Mouse (Mus musculus) kidney, postnatal 0 days (tissue): Measurements from ENCODE around the gene Sstr4. TPM values are rescaled to one million over a fixed set of nuclear protein-coding genes. Genes with fewer than 3 reads are reported as not detected.
A peak's percentile ranks its signal among the peaks of the same experiment; 100 is the strongest.

ENCODE experiments used
- ATAC-seq: fragments of 200-750 bp; cut with Nextera tagmentation; replicated peaks from 2 replicates; pipeline ENCODE4 v1.8.0; 2017; ENCODE audit warnings: low read depth, moderate number of reproducible peaks, moderate TSS enrichment, moderate library complexity; ENCODE audit not compliant: low FRiP score
- DNase-seq: peaks from one replicate; pipeline ENCODE4 v3.0.0-alpha.2; 2016; ENCODE audit warnings: low spot score
- H3K27ac ChIP-seq: fragments of 300-500 bp; sonication (generic); 2 replicates; pipeline ENCODE4 v1.5.1; 2014; ENCODE audit warnings: mild to moderate bottlenecking
- H3K27me3 ChIP-seq: fragments of 300-500 bp; sonication (generic); 2 replicates; pipeline ENCODE4 v1.6.1; 2014; ENCODE audit warnings: low read length, mixed read lengths; ENCODE audit not compliant: insufficient read depth
- H3K36me3 ChIP-seq: fragments of 300-500 bp; sonication (generic); 2 replicates; pipeline ENCODE4 v1.6.1; 2014; ENCODE audit warnings: low read length, mixed read lengths; ENCODE audit not compliant: insufficient read depth
- H3K4me1 ChIP-seq: fragments of 300-500 bp; sonication (generic); replicated peaks from 2 replicates; pipeline ENCODE4 v1.6.1; 2014; ENCODE audit warnings: antibody characterized with exemption, low read length, mixed read lengths; ENCODE audit not compliant: insufficient read depth
- H3K4me2 ChIP-seq: fragments of 300-500 bp; sonication (generic); 2 replicates; pipeline ENCODE4 v1.6.1; 2014; ENCODE audit warnings: mild to moderate bottlenecking, low read length, moderate library complexity, mixed read lengths
- H3K4me3 ChIP-seq: fragments of 300-500 bp; sonication (generic); replicated peaks from 2 replicates; pipeline ENCODE4 v1.5.1; 2014; ENCODE audit warnings: low read depth, low read length
- H3K9ac ChIP-seq: fragments of 300-500 bp; sonication (generic); 2 replicates; pipeline ENCODE4 v1.6.1; 2014; ENCODE audit warnings: low read depth, low read length
- H3K9me3 ChIP-seq: fragments of 300-500 bp; sonication (generic); replicated peaks from 2 replicates; pipeline ENCODE4 v1.6.1; 2016; ENCODE audit warnings: low read length, inconsistent platforms, mixed read lengths
- CTCF ChIP-seq: IDR thresholded peaks from 2 replicates; pipeline ENCODE4 v1.5.1; 2016; ENCODE audit warnings: antibody characterized with exemption, low read depth, mild to moderate bottlenecking, moderate library complexity
- WGBS: fragments of 180-500 bp; shearing (Covaris S2); extraction: QIAGEN DNeasy Blood & Tissue Kit; methylation state at CpG from one replicate; pipeline ENCODE4 v1.1.7; 2014; 5-methylcytosine and 5-hydroxymethylcytosine counted together
- polyA plus RNA-seq: library from polyadenylated mRNA; unstranded; fragments of >200 nt; fragmentation: Nextera tagmentation; extraction: Ambion mirVana; gene quantifications from 2 replicates; pipeline ENCODE4 v1.2.1, GENCODE M21; 2015

The Sstr4 gene
- polyA plus RNA-seq, 1 experiment from 2014 or later: 0.16 TPM

- ATAC-seq (peak; percentile 8; the same call in 1 of the 2 replicates), DNase-seq (no peak)
- TF ChIP-seq CTCF: no peak
- Histone ChIP-seq H3K9me3 (no peaks in the 10 kb centered on the region), H3K4me2 (peak overlapping the region; percentile 69), H3K4me3 (no peak overlapping the region), H3K9ac (no peak overlapping the region), H3K4me1 (peaks cover 19% of the 10 kb centered on the region), H3K36me3 (no peaks in the 10 kb centered on the region), H3K27me3 (peaks cover 14% of the 10 kb centered on the region), H3K27ac (no peak overlapping the region)
- WGBS: 17% methylated on average over 6 of the region's 6 CpGs
These were observed 13.6 kb downstream of the Sstr4 start for GRCm38 (mm10) chr2:148408761-148409120.

GRCm38 (mm10) chr2:148409141-148409540, 14.0 kb downstream of the Sstr4 start:
- Histone ChIP-seq H3K9me3 (no peaks in the 10 kb centered on the region), H3K4me2 (no peak overlapping the region), H3K27me3 (peaks cover 14% of the 10 kb centered on the region), H3K9ac (no peak overlapping the region), H3K36me3 (no peaks in the 10 kb centered on the region), H3K27ac (no peak overlapping the region), H3K4me3 (no peak overlapping the region), H3K4me1 (peaks cover 19% of the 10 kb centered on the region)
- WGBS: 24% methylated on average over 9 of the region's 9 CpGs
- DNase-seq (peak; percentile 90), ATAC-seq (peak; percentile 87)
- peak; percentile 88 for TF ChIP-seq CTCF

GRCm38 (mm10) chr2:148409821-148410220, 14.7 kb downstream of the Sstr4 start:
- 78% methylated on average over 1 of the region's 1 CpGs for WGBS

GRCm38 (mm10) chr2:148419151-148419550, 24.0 kb downstream of the Sstr4 start:
- H3K9me3 ChIP-seq: no peaks in the 10 kb centered on the region
- no peaks in the 10 kb centered on the region for H3K36me3 ChIP-seq
- no peak overlapping the region for H3K4me2 ChIP-seq
- no peaks in the 10 kb centered on the region; the same call in 1 of the 2 replicates for H3K4me1 ChIP-seq
- DNase-seq (no peak), ATAC-seq (no peak)
- H3K27ac ChIP-seq: no peak overlapping the region
- TF ChIP-seq CTCF: no peak
- H3K27me3 ChIP-seq: no peaks in the 10 kb centered on the region
- WGBS: 76% methylated on average over 3 of the region's 3 CpGs
- no peak overlapping the region for H3K9ac ChIP-seq
- no peak overlapping the region for H3K4me3 ChIP-seq

More at GRCm38 (mm10) chr2:148409821-148410220, 14.7 kb downstream of the Sstr4 start:
- Histone ChIP-seq H3K27ac (no peak overlapping the region), H3K4me3 (no peak overlapping the region), H3K27me3 (peaks cover 14% of the 10 kb centered on the region), H3K4me1 (peaks cover 19% of the 10 kb centered on the region), H3K9me3 (no peaks in the 10 kb centered on the region), H3K36me3 (no peaks in the 10 kb centered on the region), H3K9ac (no peak overlapping the region), H3K4me2 (no peak overlapping the region)
- no peak for TF ChIP-seq CTCF
- no peak for DNase-seq
- no peak for ATAC-seq

- no peaks in the 10 kb centered on the region for H3K36me3 ChIP-seq
- no peak overlapping the region for H3K27ac ChIP-seq
- WGBS: 86% methylated on average over 2 of the region's 2 CpGs
- no peak overlapping the region for H3K4me2 ChIP-seq
- H3K9me3 ChIP-seq: no peaks in the 10 kb centered on the region
- DNase-seq: no peak
- no peaks in the 10 kb centered on the region; the same call in 1 of the 2 replicates for H3K4me1 ChIP-seq
- TF ChIP-seq CTCF: no peak
- ATAC-seq: no peak
- H3K27me3 ChIP-seq: no peaks in the 10 kb centered on the region
- no peak overlapping the region for H3K4me3 ChIP-seq
- H3K9ac ChIP-seq: no peak overlapping the region
These were observed 24.6 kb downstream of the Sstr4 start for GRCm38 (mm10) chr2:148419776-148420175.

GRCm38 (mm10) chr2:148421112-148421511, 26.0 kb downstream of the Sstr4 start:
- Histone ChIP-seq H3K4me2 (no peak overlapping the region), H3K36me3 (no peaks in the 10 kb centered on the region), H3K27me3 (no peaks in the 10 kb centered on the region), H3K9ac (no peak overlapping the region), H3K4me1 (no peaks in the 10 kb centered on the region; the same call in 1 of the 2 replicates), H3K4me3 (no peak overlapping the region), H3K27ac (no peak overlapping the region), H3K9me3 (no peaks in the 10 kb centered on the region)
- DNase-seq (no peak), ATAC-seq (no peak)
- TF ChIP-seq CTCF: no peak
- 28% methylated on average over 1 of the region's 1 CpGs for WGBS

GRCm38 (mm10) chr2:148421706-148422105, 26.6 kb downstream of the Sstr4 start:
- Histone ChIP-seq H3K4me2 (no peak overlapping the region), H3K4me3 (no peak overlapping the region), H3K9ac (no peak overlapping the region), H3K27ac (no peak overlapping the region), H3K27me3 (no peaks in the 10 kb centered on the region), H3K4me1 (no peaks in the 10 kb centered on the region; the same call in 1 of the 2 replicates), H3K9me3 (no peaks in the 10 kb centered on the region), H3K36me3 (no peaks in the 10 kb centered on the region)
- peak; percentile 40 for DNase-seq
- WGBS: 76% methylated on average over 1 of the region's 1 CpGs
- no peak for TF ChIP-seq CTCF
- ATAC-seq: no peak
